Mouse (Mus musculus): ENCODE measurements around the gene Plekha4.

DNA sequence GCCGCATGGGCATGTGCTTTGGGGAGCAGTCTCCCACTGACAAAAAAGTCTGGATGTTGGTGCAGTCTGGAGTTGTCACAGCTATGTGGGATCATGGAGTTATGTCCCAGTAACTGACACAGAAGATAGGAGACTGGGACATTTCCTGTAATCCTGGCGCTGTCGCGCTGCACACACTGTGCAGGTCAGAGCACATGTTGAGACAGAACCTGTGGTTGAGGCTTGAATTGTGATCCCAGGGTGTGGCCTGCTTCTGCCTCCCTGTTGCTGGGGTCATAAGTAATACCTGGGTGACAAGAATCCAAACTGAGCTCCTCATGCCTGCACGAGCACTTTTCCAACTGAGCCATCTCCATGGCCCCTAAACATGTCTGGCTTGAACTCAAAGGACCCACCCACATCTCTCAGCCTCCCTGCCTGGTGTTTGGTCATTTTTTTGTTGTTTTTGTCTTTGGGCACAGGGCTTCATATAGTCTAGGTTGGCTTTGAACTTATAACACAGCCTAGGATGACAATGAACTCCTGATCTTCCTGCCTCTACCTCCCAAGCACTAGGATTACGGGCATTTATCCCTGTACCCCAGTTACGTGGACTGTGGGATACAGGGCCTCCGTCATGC lies 33.8 kb upstream of the Plekha4 start:
- TF ChIP-seq CTCF (IDR thresholded peaks at IDR 0.05; ENCODE audit: borderline replicate concordance, insufficient read depth, low read depth, low read length) (0 out of 2 replicates have a peak, but pooled peaks have one; percentile 7), POLR2A (IDR thresholded peaks at IDR 0.05; ENCODE audit: borderline replicate concordance, insufficient read depth, low read length) (no peak)

Measured in cerebellum, adult 2 months (tissue).